Comparison of ENCODE assay signal across 25 mouse cellular contexts in the genomic region with DNA sequence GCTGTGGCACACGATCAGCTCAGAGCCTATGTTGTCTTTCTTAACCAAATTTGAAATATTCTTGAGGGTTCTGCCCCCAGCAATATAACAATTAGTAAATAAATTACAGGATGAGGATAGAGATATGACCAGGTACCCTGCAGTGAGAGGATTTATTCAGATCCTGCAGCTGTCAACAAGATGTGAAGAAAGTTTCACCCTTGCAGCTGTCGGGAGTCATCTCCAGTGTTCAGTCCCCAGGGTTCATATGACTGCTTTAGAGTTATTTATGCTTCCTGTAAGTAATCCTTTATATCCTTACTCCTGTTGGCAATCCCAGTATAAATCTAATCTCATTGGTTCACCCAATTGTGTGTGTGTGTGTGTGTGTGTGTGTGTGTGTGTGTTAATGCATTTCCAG.
"Had no signal": no experiment of that assay in that cellular context is flagged by ENCODE, and none has a peak within 500 bp of the region (broad histone marks: within the 10 kb centered on the region; RNA-seq: fewer than 3 reads in every experiment).

No protein-coding gene starts in this region.

- H3K27ac ChIP-seq: gastrocnemius, adult 2 months; heart, embryonic 10.5 days; hindbrain, embryonic 10.5 days; hindbrain, embryonic 12.5 days; hindbrain, embryonic 14.5 days; intestine, embryonic 15.5 days; kidney, embryonic 15.5 days; layer of hippocampus, adult 2 months; left cerebral cortex, adult 2 months; liver, embryonic 13.5 days had no signal

- H3K9me3 ChIP-seq: heart, embryonic 10.5 days; heart, embryonic 12.5 days; hindbrain, embryonic 10.5 days; hindbrain, embryonic 12.5 days; intestine, embryonic 15.5 days; kidney, embryonic 15.5 days; liver, embryonic 13.5 days had no signal

- H3K36me3 ChIP-seq: heart, embryonic 10.5 days; heart, embryonic 12.5 days; hindbrain, embryonic 10.5 days; hindbrain, embryonic 12.5 days; intestine, embryonic 15.5 days; kidney, embryonic 15.5 days; liver, embryonic 13.5 days had no signal

- H3K9ac ChIP-seq: heart, embryonic 12.5 days; hindbrain, embryonic 12.5 days; hindbrain, embryonic 14.5 days; intestine, embryonic 15.5 days; kidney, embryonic 15.5 days; liver, embryonic 13.5 days had no signal

- H3K4me1 ChIP-seq: heart, embryonic 10.5 days; heart, embryonic 12.5 days; hindbrain, embryonic 10.5 days; hindbrain, embryonic 12.5 days; intestine, embryonic 15.5 days; kidney, embryonic 15.5 days; liver, embryonic 13.5 days had no signal

- H3K4me2 ChIP-seq: heart, embryonic 12.5 days; hindbrain, embryonic 12.5 days; hindbrain, embryonic 14.5 days; intestine, embryonic 15.5 days; kidney, embryonic 15.5 days; liver, embryonic 11.5 days; liver, embryonic 13.5 days had no signal

- H3K27me3 ChIP-seq: heart, embryonic 12.5 days; hindbrain, embryonic 12.5 days; intestine, embryonic 15.5 days; kidney, embryonic 15.5 days; liver, embryonic 13.5 days had no signal

- ATAC-seq: hindbrain, embryonic 16.5 days; inflammation-experienced regulatory T-cells, adult 6 months; intestine, embryonic 15.5 days; intestine, postnatal 0 days had no signal

- H3K4me3 ChIP-seq: gastrocnemius, adult 2 months; heart, embryonic 10.5 days; heart, embryonic 12.5 days; hindbrain, embryonic 10.5 days; hindbrain, embryonic 12.5 days; intestine, embryonic 15.5 days; kidney, embryonic 15.5 days; layer of hippocampus, adult 2 months; left cerebral cortex, adult 2 months; liver, embryonic 13.5 days had no signal

- DNase-seq: gastrocnemius, adult 2 months; gastrocnemius, postnatal 10 days; gastrocnemius, postnatal 25 days; heart, adult 18-20 months; heart, postnatal 10 days; heart, postnatal 4 days; kidney, adult 18-20 months; kidney, postnatal 10 days; kidney, postnatal 25 days; kidney, postnatal 4 days; liver; liver, embryonic 13.5 days had no signal
